15 mouse cellular contexts compared by ENCODE assay signal in genomic region chr1:75480735-75481134, GRCm38 (mm10). TPM values are rescaled to one million over a fixed set of nuclear protein-coding genes. Genes with fewer than 3 reads are reported as not detected.
DNase-seq lines count a peak whose midpoint lies in the region; ATAC-seq and TF ChIP-seq lines count a peak whose summit lies in the region.
"Had no signal": no experiment of that assay in that cellular context is flagged by ENCODE, and none has a peak within 500 bp of the region (broad histone marks: within the 10 kb centered on the region; RNA-seq: fewer than 3 reads in every experiment).

No protein-coding gene starts in this region.

- peaks cover 48% of the 10 kb centered on the region for H3K36me3 ChIP-seq in forebrain, postnatal 0 days (ENCODE audit: insufficient read depth)
- H3K36me3 ChIP-seq in midbrain, embryonic 12.5 days: peaks cover 40% of the 10 kb centered on the region
- peaks cover 20% of the 10 kb centered on the region for H3K36me3 ChIP-seq in heart, embryonic 10.5 days
- peaks cover 2% of the 10 kb centered on the region; the same call in 1 of the 2 replicates for H3K36me3 ChIP-seq in intestine, embryonic 16.5 days (ENCODE audit: control insufficient read depth, insufficient read depth, low read length)

- no peaks in the 10 kb centered on the region for H3K9me3 ChIP-seq in forebrain, postnatal 0 days (ENCODE audit: low read length)
- H3K9me3 ChIP-seq in midbrain, embryonic 12.5 days: no peaks in the 10 kb centered on the region
- H3K9me3 ChIP-seq in heart, embryonic 10.5 days: no peaks in the 10 kb centered on the region
- H3K9me3 ChIP-seq in intestine, embryonic 16.5 days (ENCODE audit: control insufficient read depth, low read length): no peaks in the 10 kb centered on the region
- H3K9me3 ChIP-seq: limb, embryonic 13.5 days had no signal

- no peaks in the 10 kb centered on the region for H3K27me3 ChIP-seq in forebrain, postnatal 0 days (ENCODE audit: insufficient read depth, low read length)
- peaks cover 59% of the 10 kb centered on the region for H3K27me3 ChIP-seq in midbrain, embryonic 12.5 days
- H3K27me3 ChIP-seq in heart, embryonic 10.5 days (ENCODE audit: insufficient read depth, poor library complexity, severe bottlenecking): peaks cover 71% of the 10 kb centered on the region
- peaks cover 31% of the 10 kb centered on the region for H3K27me3 ChIP-seq in intestine, embryonic 16.5 days (replicated peaks; ENCODE audit: control insufficient read depth, insufficient read depth, low read length)

- intact Hi-C loops in left cerebral cortex, adult 2 months (cut with DNase I): loop anchor here (1.0 kb wide), 1 partner anchor 25 kb away; no protein-coding TSS in a partner anchor
- intact Hi-C loops in left cerebral cortex, postnatal 4 days (cut with DNase I): no loop called here

- peak overlapping the region; percentile 87 for H3K4me3 ChIP-seq in left cerebral cortex, adult 2 months
- peak overlapping the region; percentile 85 for H3K4me3 ChIP-seq in forebrain, postnatal 0 days (ENCODE audit: low read depth, low read length)
- peak overlapping the region; percentile 82 for H3K4me3 ChIP-seq in midbrain, embryonic 12.5 days
- 0 out of 2 replicates have a peak overlapping the region, but pooled peaks have one; percentile 7 for H3K4me3 ChIP-seq in olfactory bulb, adult 2 months (ENCODE audit: insufficient read depth, low read depth, low read length)
- H3K4me3 ChIP-seq in heart, embryonic 10.5 days: no peak overlapping the region
- H3K4me3 ChIP-seq in intestine, embryonic 16.5 days (ENCODE audit: low read length): no peak overlapping the region
- H3K4me3 ChIP-seq: gastrocnemius, adult 2 months; limb, embryonic 13.5 days had no signal

- no peak overlapping the region; the same call in 1 of the 2 replicates for H3K27ac ChIP-seq in left cerebral cortex, adult 2 months
- H3K27ac ChIP-seq in forebrain, postnatal 0 days (ENCODE audit: low read depth, low read length): no peak overlapping the region
- H3K27ac ChIP-seq in midbrain, embryonic 12.5 days (replicated peaks): no peak overlapping the region
- H3K27ac ChIP-seq in olfactory bulb, adult 2 months (ENCODE audit: insufficient read depth, low read depth, low read length): no peak overlapping the region
- no peak overlapping the region for H3K27ac ChIP-seq in heart, embryonic 10.5 days
- no peak overlapping the region for H3K27ac ChIP-seq in intestine, embryonic 16.5 days (ENCODE audit: low read length)
- H3K27ac ChIP-seq: gastrocnemius, adult 2 months; limb, embryonic 13.5 days; macrophage had no signal

- 91% methylated on average over 7 of the region's 7 CpGs for WGBS in forebrain, postnatal 0 days
- 86% methylated on average over 7 of the region's 7 CpGs for WGBS in midbrain, embryonic 12.5 days
- whole genome bisulfite sequencing in olfactory bulb, adult 2 months: 73% methylated on average over 7 of the region's 7 CpGs
- 79% methylated on average over 7 of the region's 7 CpGs for WGBS in heart, embryonic 10.5 days
- 85% methylated on average over 7 of the region's 7 CpGs for WGBS in intestine, embryonic 16.5 days

- ATAC-seq in forebrain, postnatal 0 days: no peak
- no peak for ATAC-seq in midbrain, embryonic 12.5 days (ENCODE audit: low FRiP score, low read depth)
- no peak for ATAC-seq in intestine, embryonic 16.5 days

- peak overlapping the region; percentile 90; the same call in 1 of the 2 replicates for H3K9ac ChIP-seq in forebrain, postnatal 0 days
- no peak overlapping the region; the same call in 1 of the 2 replicates for H3K9ac ChIP-seq in midbrain, embryonic 12.5 days (replicated peaks)
- no peak overlapping the region for H3K9ac ChIP-seq in intestine, embryonic 16.5 days (ENCODE audit: low read depth, low read length)
- H3K9ac ChIP-seq: limb, embryonic 13.5 days had no signal

- H3K4me2 ChIP-seq in forebrain, postnatal 0 days (ENCODE audit: low read depth): peak overlapping the region; percentile 82
- peak overlapping the region; percentile 90 for H3K4me2 ChIP-seq in midbrain, embryonic 12.5 days (replicated peaks)
- H3K4me2 ChIP-seq in intestine, embryonic 16.5 days (ENCODE audit: low read depth, low read length): no peak overlapping the region

- no peak for TF ChIP-seq CTCF in left cerebral cortex, adult 2 months (IDR thresholded peaks at IDR 0.05)
- TF ChIP-seq CTCF in forebrain, postnatal 0 days (IDR thresholded peaks at IDR 0.05; ENCODE audit: low read depth): no peak
- TF ChIP-seq CTCF in olfactory bulb, adult 2 months (IDR thresholded peaks at IDR 0.05; ENCODE audit: insufficient read depth, low read depth, low read length): no peak

- DNase-seq in left cerebral cortex, adult 2 months (ENCODE audit: extremely low spot score in 1 of 2, low spot score in 2 of 2): no peak
- DNase-seq in left cerebral cortex, postnatal 4 days: no peak
- no peak for DNase-seq in forebrain, postnatal 0 days
- no peak for DNase-seq in heart, embryonic 10.5 days (ENCODE audit: low spot score)
- DNase-seq in heart, adult 18-20 months: no peak
- DNase-seq: adrenal gland, adult 2 months; gastrocnemius, adult 2 months; lung, adult 18-20 months; right cerebral cortex, postnatal 25 days; thymus, postnatal 36 days had no signal

- H3K4me1 ChIP-seq in forebrain, postnatal 0 days (ENCODE audit: insufficient read depth): peaks cover 26% of the 10 kb centered on the region
- peaks cover 38% of the 10 kb centered on the region for H3K4me1 ChIP-seq in midbrain, embryonic 12.5 days
- peaks cover 27% of the 10 kb centered on the region for H3K4me1 ChIP-seq in olfactory bulb, adult 2 months (ENCODE audit: control insufficient read depth, insufficient read depth, low read length)
- peaks cover 32% of the 10 kb centered on the region for H3K4me1 ChIP-seq in heart, embryonic 10.5 days
- peaks cover 22% of the 10 kb centered on the region for H3K4me1 ChIP-seq in intestine, embryonic 16.5 days (ENCODE audit: control insufficient read depth, insufficient read depth, low read length)

- no peak for TF ChIP-seq POLR2A in olfactory bulb, adult 2 months (IDR thresholded peaks at IDR 0.05; ENCODE audit: insufficient read depth, low read depth, low read length)

RNA-seq across cellular contexts. Expression of gene Tmem198, which starts 1.4 kb away (rescaled TPM):
- total RNA-seq in left cerebral cortex, adult 2 months (2021): 100 to 1,000 TPM; 110 to 112 TPM
- 10 to 100 TPM; 41.8 to 43.5 TPM for total RNA-seq in left cerebral cortex, postnatal 4 days (2021)
- total RNA-seq in forebrain, postnatal 0 days (2014; rRNA removed): 54.8 and 58.0 TPM in 2 replicates
- polyA plus RNA-seq in forebrain, postnatal 0 days (2015; fragmentation: Nextera tagmentation; extraction: Ambion mirVana): 61.2 and 70.8 TPM in 2 replicates
- 26.5 and 27.6 TPM in 2 replicates for polyA plus RNA-seq in midbrain, embryonic 12.5 days (2016; fragmentation: Nextera tagmentation; extraction: Ambion mirVana)
- polyA plus RNA-seq in olfactory bulb, adult 2 months (2012; ENCODE audit: insufficient read depth, insufficient read length, low replicate concordance, missing spikeins): not detected in 2 replicates
- 0.36 and 0.39 TPM in 2 replicates for polyA plus RNA-seq in heart, embryonic 10.5 days (2016; fragmentation: Nextera tagmentation; extraction: Ambion mirVana)
- total RNA-seq in heart, adult 18-20 months (2021): under 1 TPM; 0.30 to 0.46 TPM
- 1.5 and 1.9 TPM in 2 replicates for polyA plus RNA-seq in intestine, embryonic 16.5 days (2015; fragmentation: Nextera tagmentation; extraction: Ambion mirVana)
- total RNA-seq: gastrocnemius, adult 2 months had no signal
- polyA plus RNA-seq: macrophage had no signal

RNA-seq across cellular contexts. Expression of gene Chpf, which starts 1.6 kb away (rescaled TPM):
- total RNA-seq in left cerebral cortex, adult 2 months (2021): 10 to 100 TPM; 80.5 to 87.3 TPM
- 10 to 100 TPM; 61.3 to 67.7 TPM for total RNA-seq in left cerebral cortex, postnatal 4 days (2021)
- total RNA-seq in forebrain, postnatal 0 days (2014; rRNA removed): 65.9 and 80.4 TPM in 2 replicates
- 55.5 and 56.8 TPM in 2 replicates for polyA plus RNA-seq in forebrain, postnatal 0 days (2015; fragmentation: Nextera tagmentation; extraction: Ambion mirVana)
- 35.9 and 36.3 TPM in 2 replicates for polyA plus RNA-seq in midbrain, embryonic 12.5 days (2016; fragmentation: Nextera tagmentation; extraction: Ambion mirVana)
- polyA plus RNA-seq in olfactory bulb, adult 2 months (2012; ENCODE audit: insufficient read depth, insufficient read length, low replicate concordance, missing spikeins): not detected in 2 replicates
- 30.8 and 30.9 TPM in 2 replicates for polyA plus RNA-seq in heart, embryonic 10.5 days (2016; fragmentation: Nextera tagmentation; extraction: Ambion mirVana)
- total RNA-seq in heart, adult 18-20 months (2021): 10 to 100 TPM; 22.0 to 22.4 TPM
- polyA plus RNA-seq in intestine, embryonic 16.5 days (2015; fragmentation: Nextera tagmentation; extraction: Ambion mirVana): 25.2 and 28.8 TPM in 2 replicates

RNA-seq across cellular contexts. Expression of gene Obsl1, which starts 25.5 kb away (rescaled TPM):
- total RNA-seq in left cerebral cortex, adult 2 months (2021): 10 to 100 TPM; 29.3 to 29.8 TPM
- 10 to 100 TPM; 39.3 to 46.6 TPM for total RNA-seq in left cerebral cortex, postnatal 4 days (2021)
- total RNA-seq in forebrain, postnatal 0 days (2014; rRNA removed): 28.4 and 43.7 TPM in 2 replicates
- polyA plus RNA-seq in forebrain, postnatal 0 days (2015; fragmentation: Nextera tagmentation; extraction: Ambion mirVana): 18.7 and 22.9 TPM in 2 replicates
- 42.7 and 46.6 TPM in 2 replicates for polyA plus RNA-seq in midbrain, embryonic 12.5 days (2016; fragmentation: Nextera tagmentation; extraction: Ambion mirVana)
- not detected in 2 replicates for polyA plus RNA-seq in olfactory bulb, adult 2 months (2012; ENCODE audit: insufficient read depth, insufficient read length, low replicate concordance, missing spikeins)
- 103 and 107 TPM in 2 replicates for polyA plus RNA-seq in heart, embryonic 10.5 days (2016; fragmentation: Nextera tagmentation; extraction: Ambion mirVana)
- 100 to 1,000 TPM; 107 to 108 TPM for total RNA-seq in heart, adult 18-20 months (2021)
- polyA plus RNA-seq in intestine, embryonic 16.5 days (2015; fragmentation: Nextera tagmentation; extraction: Ambion mirVana): 38.7 and 42.7 TPM in 2 replicates
- polyA plus RNA-seq: macrophage had no signal

RNA-seq across cellular contexts. Expression of gene Inha, which starts 26.1 kb away (rescaled TPM):
- 10 to 100 TPM; 24.8 to 30.1 TPM for total RNA-seq in left cerebral cortex, adult 2 months (2021)
- total RNA-seq in left cerebral cortex, postnatal 4 days (2021): 10 to 100 TPM; 42.4 to 42.8 TPM
- 24.5 and 26.6 TPM in 2 replicates for total RNA-seq in forebrain, postnatal 0 days (2014; rRNA removed)
- polyA plus RNA-seq in forebrain, postnatal 0 days (2015; fragmentation: Nextera tagmentation; extraction: Ambion mirVana): 19.6 and 24.8 TPM in 2 replicates
- polyA plus RNA-seq in midbrain, embryonic 12.5 days (2016; fragmentation: Nextera tagmentation; extraction: Ambion mirVana): 7.2 and 8.9 TPM in 2 replicates
- not detected in 2 replicates for polyA plus RNA-seq in olfactory bulb, adult 2 months (2012; ENCODE audit: insufficient read depth, insufficient read length, low replicate concordance, missing spikeins)
- polyA plus RNA-seq in heart, embryonic 10.5 days (2016; fragmentation: Nextera tagmentation; extraction: Ambion mirVana): 7.8 and 8.2 TPM in 2 replicates
- total RNA-seq in heart, adult 18-20 months (2021): 1 to 10 TPM; 3.0 to 3.1 TPM
- polyA plus RNA-seq in intestine, embryonic 16.5 days (2015; fragmentation: Nextera tagmentation; extraction: Ambion mirVana): 6.6 and 7.3 TPM in 2 replicates
- polyA plus RNA-seq: macrophage had no signal

RNA-seq across cellular contexts. Expression of gene Asic4, which starts 30.5 kb away (rescaled TPM):
- total RNA-seq in left cerebral cortex, adult 2 months (2021): 10 to 100 TPM in 1 of 2 experiments, 1 to 10 TPM in 1; 8.7 to 13.2 TPM
- 10 to 100 TPM in 1 of 2 experiments, 1 to 10 TPM in 1; 8.6 to 10.2 TPM for total RNA-seq in left cerebral cortex, postnatal 4 days (2021)
- total RNA-seq in forebrain, postnatal 0 days (2014; rRNA removed): 21.2 and 21.4 TPM in 2 replicates
- polyA plus RNA-seq in forebrain, postnatal 0 days (2015; fragmentation: Nextera tagmentation; extraction: Ambion mirVana): 6.3 and 7.7 TPM in 2 replicates
- polyA plus RNA-seq in midbrain, embryonic 12.5 days (2016; fragmentation: Nextera tagmentation; extraction: Ambion mirVana): 45.0 and 47.7 TPM in 2 replicates
- not detected in 2 replicates for polyA plus RNA-seq in olfactory bulb, adult 2 months (2012; ENCODE audit: insufficient read depth, insufficient read length, low replicate concordance, missing spikeins)
- polyA plus RNA-seq in heart, embryonic 10.5 days (2016; fragmentation: Nextera tagmentation; extraction: Ambion mirVana): 0.79 and 2.3 TPM in 2 replicates
- not detected for total RNA-seq in heart, adult 18-20 months (2021)
- polyA plus RNA-seq in intestine, embryonic 16.5 days (2015; fragmentation: Nextera tagmentation; extraction: Ambion mirVana): 2.0 and 2.4 TPM in 2 replicates
- total RNA-seq: gastrocnemius, adult 2 months had no signal
- polyA plus RNA-seq: macrophage had no signal

Comparison
In these comparisons a context has a peak if more than half of its experiments do, and no peak if none do; other contexts are left out.
1. H3K4me3 ChIP-seq: peak in left cerebral cortex, adult 2 months (single experiment), forebrain, postnatal 0 days (single experiment), midbrain, embryonic 12.5 days (single experiment) and olfactory bulb, adult 2 months (single experiment); none in heart, embryonic 10.5 days (single experiment) and intestine, embryonic 16.5 days (single experiment).
2. RNA of gene Chpf, which starts 1.6 kb away (polyA plus RNA-seq): 55.5 to 56.8 TPM in forebrain, postnatal 0 days, 35.9 to 36.3 TPM in midbrain, embryonic 12.5 days, 30.8 to 30.9 TPM in heart, embryonic 10.5 days and 25.2 to 28.8 TPM in intestine, embryonic 16.5 days; not detected in olfactory bulb, adult 2 months; every median in the first group is over 10 times any median in the second.
3. RNA of gene Obsl1, which starts 25.5 kb away (polyA plus RNA-seq): 103 to 107 TPM in heart, embryonic 10.5 days, 42.7 to 46.6 TPM in midbrain, embryonic 12.5 days, 38.7 to 42.7 TPM in intestine, embryonic 16.5 days and 18.7 to 22.9 TPM in forebrain, postnatal 0 days; not detected in olfactory bulb, adult 2 months; every median in the first group is over 10 times any median in the second.